In genomic region chr5:28090547-28090946, GRCm38 (mm10) we compare ENCODE assay signal across 15 mouse cellular contexts. TPM values are rescaled to one million over a fixed set of nuclear protein-coding genes. Genes with fewer than 3 reads are reported as not detected.
DNase-seq lines count a peak whose midpoint lies in the region; ATAC-seq and TF ChIP-seq lines count a peak whose summit lies in the region.
"Had no signal": no experiment of that assay in that cellular context is flagged by ENCODE, and none has a peak within 500 bp of the region (broad histone marks: within the 10 kb centered on the region; RNA-seq: fewer than 3 reads in every experiment).

No protein-coding gene starts in this region.

- no peak overlapping the region for H3K4me3 ChIP-seq in liver, embryonic 16.5 days (ENCODE audit: low read depth, low read length)
- H3K4me3 ChIP-seq in liver, embryonic 12.5 days, result no peak overlapping the region
- H3K4me3 ChIP-seq in liver, postnatal 0 days (ENCODE audit: low read depth, low read length), result no peak overlapping the region
- H3K4me3 ChIP-seq: erythroblast, embryonic 14.5 days; limb, embryonic 13.5 days; neural tube, embryonic 13.5 days had no signal

- no peaks in the 10 kb centered on the region for H3K9me3 ChIP-seq in liver, embryonic 16.5 days (replicated peaks; ENCODE audit: control insufficient read depth, low read length)
- no peaks in the 10 kb centered on the region for H3K9me3 ChIP-seq in liver, embryonic 12.5 days (replicated peaks)
- H3K9me3 ChIP-seq in liver, postnatal 0 days (ENCODE audit: low read length), result no peaks in the 10 kb centered on the region
- H3K9me3 ChIP-seq: limb, embryonic 13.5 days; neural tube, embryonic 13.5 days had no signal

- H3K27me3 ChIP-seq in liver, embryonic 16.5 days (ENCODE audit: control insufficient read depth, insufficient read depth, low read depth, low read length), result no peaks in the 10 kb centered on the region; the same call in 1 of the 2 replicates
- peaks cover 20% of the 10 kb centered on the region; the same call in 1 of the 2 replicates for H3K27me3 ChIP-seq in liver, embryonic 12.5 days (replicated peaks)
- no peaks in the 10 kb centered on the region for H3K27me3 ChIP-seq in liver, postnatal 0 days (ENCODE audit: insufficient read depth, low read length)
- H3K27me3 ChIP-seq: limb, embryonic 13.5 days; neural tube, embryonic 13.5 days had no signal

- peak; percentile 26 to 29 for DNase-seq in heart, postnatal 10 days
- DNase-seq in heart, postnatal 25 days (ENCODE audit: low spot score), result no peak
- peak; percentile 68 for DNase-seq in NIH3T3 (ENCODE audit: low read depth)
- peak; percentile 38 for DNase-seq in liver, postnatal 0 days
- no peak for DNase-seq in cerebellum, postnatal 14 days
- no peak for DNase-seq in c-Kit-positive CD71-positive TER-119-positive erythroid progenitor cells, embryonic 14.5 days (ENCODE audit: low spot score)
- DNase-seq: cerebellum, adult 18-20 months; gastrocnemius, postnatal 36 days; kidney, adult 11 months; thymus, postnatal 36 days had no signal

- no peaks in the 10 kb centered on the region for H3K4me1 ChIP-seq in liver, embryonic 16.5 days (ENCODE audit: control insufficient read depth, low read depth, low read length)
- no peaks in the 10 kb centered on the region for H3K4me1 ChIP-seq in liver, embryonic 12.5 days
- no peaks in the 10 kb centered on the region for H3K4me1 ChIP-seq in liver, postnatal 0 days (ENCODE audit: insufficient read depth)
- H3K4me1 ChIP-seq: limb, embryonic 13.5 days; neural tube, embryonic 13.5 days had no signal

- 43% methylated on average over 1 of the region's 1 CpGs for WGBS in liver, embryonic 16.5 days (ENCODE audit: insufficient replicate concordance)
- WGBS in liver, embryonic 12.5 days (ENCODE audit: insufficient replicate concordance), result 60% methylated on average over 1 of the region's 1 CpGs
- 32% methylated on average over 1 of the region's 1 CpGs for WGBS in liver, postnatal 0 days (ENCODE audit: insufficient replicate concordance)

- H3K36me3 ChIP-seq in liver, embryonic 16.5 days (ENCODE audit: control insufficient read depth, insufficient read depth), result no peaks in the 10 kb centered on the region
- no peaks in the 10 kb centered on the region for H3K36me3 ChIP-seq in liver, embryonic 12.5 days
- no peaks in the 10 kb centered on the region for H3K36me3 ChIP-seq in liver, postnatal 0 days (replicated peaks; ENCODE audit: insufficient read depth, low read length)
- H3K36me3 ChIP-seq: limb, embryonic 13.5 days; neural tube, embryonic 13.5 days had no signal

- H3K4me2 ChIP-seq in liver, embryonic 16.5 days (ENCODE audit: low read depth, low read length), result no peak overlapping the region
- no peak overlapping the region for H3K4me2 ChIP-seq in liver, embryonic 12.5 days
- no peak overlapping the region for H3K4me2 ChIP-seq in liver, postnatal 0 days (ENCODE audit: low read depth, low read length)
- H3K4me2 ChIP-seq: limb, embryonic 13.5 days; neural tube, embryonic 13.5 days had no signal

- no peak for TF ChIP-seq EP300 in liver, postnatal 0 days (IDR thresholded peaks at IDR 0.05; ENCODE audit: low read depth)

- H3K9ac ChIP-seq in liver, embryonic 16.5 days (ENCODE audit: low read depth, low read length), result no peak overlapping the region
- no peak overlapping the region for H3K9ac ChIP-seq in liver, embryonic 12.5 days
- H3K9ac ChIP-seq in liver, postnatal 0 days (replicated peaks), result no peak overlapping the region
- H3K9ac ChIP-seq: limb, embryonic 13.5 days; neural tube, embryonic 13.5 days had no signal

- no peak overlapping the region for H3K27ac ChIP-seq in liver, embryonic 16.5 days (ENCODE audit: low read length)
- no peak overlapping the region for H3K27ac ChIP-seq in liver, embryonic 12.5 days
- no peak overlapping the region for H3K27ac ChIP-seq in liver, postnatal 0 days (ENCODE audit: low read depth)
- H3K27ac ChIP-seq: limb, embryonic 13.5 days; neural tube, embryonic 13.5 days had no signal

- ATAC-seq in liver, embryonic 16.5 days (ENCODE audit: low read depth), result peak; percentile 39; the same call in 1 of the 2 replicates
- ATAC-seq in liver, embryonic 12.5 days, result no peak
- ATAC-seq in liver, postnatal 0 days, result peak; percentile 85

- intact Hi-C loops in heart, postnatal 10 days (cut with DNase I), result loop anchor here (5.0 kb wide), 2 partner anchors 298 to 353 kb away; partner anchors contain the start of gene Paxip1
- intact Hi-C loops in heart, postnatal 25 days (cut with DNase I), result loop anchor here (10.0 kb wide), 1 partner anchor 296 kb away; the partner anchor contains the start of gene Paxip1

- peak; percentile 75 for TF ChIP-seq CTCF in liver, postnatal 0 days (IDR thresholded peaks at IDR 0.05; ENCODE audit: low read depth)

RNA-seq across cellular contexts. Expression of gene Insig1, which starts 19.4 kb away (rescaled TPM):
- total RNA-seq in heart, postnatal 10 days (2021), result 10 to 100 TPM; 20.5 to 23.2 TPM
- total RNA-seq in heart, postnatal 25 days (2021), result 10 to 100 TPM; 13.8 to 15.0 TPM
- 67.7 and 90.8 TPM in 2 replicates for polyA plus RNA-seq in liver, embryonic 16.5 days (2015; fragmentation: Nextera tagmentation; extraction: Ambion mirVana)
- polyA plus RNA-seq in liver, embryonic 12.5 days (2016; fragmentation: Nextera tagmentation; extraction: Ambion mirVana), result 51.5 and 58.2 TPM in 2 replicates
- polyA plus RNA-seq in liver, postnatal 0 days (2015; fragmentation: Nextera tagmentation; extraction: Ambion mirVana), result 36.3 and 40.3 TPM in 2 replicates

Comparison
In these comparisons a context has a peak if more than half of its experiments do, and no peak if none do; other contexts are left out.
1. DNase-seq: peak in heart, postnatal 10 days (2 of 2), NIH3T3 (single experiment) and liver, postnatal 0 days (single experiment); none in heart, postnatal 25 days (single experiment), cerebellum, postnatal 14 days (0 of 2) and c-Kit-positive CD71-positive TER-119-positive erythroid progenitor cells, embryonic 14.5 days (single experiment).